Mouse (Mus musculus): Measurements from ENCODE around the gene Wdsub1.

DNA sequence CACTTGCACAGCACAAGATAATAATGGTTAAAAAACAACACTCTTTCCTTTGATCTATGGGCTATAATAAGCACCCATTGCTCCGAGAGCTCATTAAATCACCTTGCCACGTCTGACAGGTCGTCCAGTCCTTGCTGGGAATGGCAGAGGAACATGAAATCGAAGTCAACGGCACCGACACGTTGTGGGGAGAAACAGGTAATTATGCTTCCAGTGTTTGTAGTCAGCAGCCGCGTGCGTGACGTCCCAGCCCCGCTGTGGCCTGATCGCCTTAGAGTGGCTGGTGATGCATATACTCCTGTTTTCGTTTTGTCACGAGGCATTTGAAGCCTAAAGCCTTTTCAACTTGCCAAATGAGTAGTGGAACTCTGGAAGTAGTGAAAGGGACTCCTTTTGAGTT lies 62.3 kb downstream of the Wdsub1 start:
- TF ChIP-seq CTCF (IDR thresholded peaks at IDR 0.05; ENCODE audit: low read depth) (no peak), EP300 (IDR thresholded peaks at IDR 0.05; ENCODE audit: low read depth) (no peak)

Data from heart, postnatal 0 days (tissue).